Mouse (Mus musculus): Measurements from ENCODE around the gene Pus1.

GRCm38 (mm10) chr5:110783150-110783549, 2.7 kb upstream of the Pus1 start:
- TF ChIP-seq POLR2A (IDR thresholded peaks at IDR 0.05; ENCODE audit: extremely low read depth, insufficient read depth, low read length) (no peak), CTCF (IDR thresholded peaks at IDR 0.05; ENCODE audit: extremely low read depth, insufficient read depth, low read length) (no peak)
